Comparison of ENCODE assay signal across 8 mouse cellular contexts in the genomic region with DNA sequence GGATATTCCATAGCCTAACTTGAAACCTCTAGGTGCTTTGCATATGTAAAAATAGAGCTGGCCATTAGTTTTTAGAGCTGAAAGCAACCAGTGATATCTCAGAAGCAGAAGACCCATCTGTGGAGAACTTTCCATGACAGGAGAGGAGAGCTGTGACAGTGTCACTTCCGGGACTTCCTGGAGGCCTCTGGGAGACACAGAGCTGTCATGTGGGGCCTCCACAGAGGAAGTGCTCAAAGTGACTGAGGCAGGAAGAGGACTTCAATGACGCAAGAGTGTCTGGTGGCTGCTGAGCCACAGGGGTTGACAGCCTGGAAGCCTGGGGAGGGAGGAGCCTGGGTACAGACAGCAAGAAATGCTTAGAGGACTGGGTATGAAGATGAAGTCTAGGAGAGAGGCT. TPM values are rescaled to one million over a fixed set of nuclear protein-coding genes. Genes with fewer than 3 reads are reported as not detected.
DNase-seq lines count a peak whose midpoint lies in the region; ATAC-seq and TF ChIP-seq lines count a peak whose summit lies in the region.

No protein-coding gene starts in this region.

- no peak for TF ChIP-seq POLR2A in cerebellum, adult 2 months (IDR thresholded peaks at IDR 0.05; ENCODE audit: borderline replicate concordance, insufficient read depth, low read length)

- DNase-seq in layer of hippocampus, adult 9-11 months, result peak; percentile 85
- no peak for DNase-seq in layer of hippocampus, postnatal 25 days (ENCODE audit: extremely low spot score in 1 of 2, low spot score in 1 of 2)
- peak; percentile 42 for DNase-seq in heart, postnatal 0 days (ENCODE audit: low spot score)
- peak; percentile 59 to 73 for DNase-seq in spleen, postnatal 4 days (ENCODE audit: low spot score in 2 of 2)
- DNase-seq in hindbrain, embryonic 11.5 days (ENCODE audit: low spot score), result no peak
- no peak for DNase-seq in cerebellum, adult 2 months
- no peak for DNase-seq in frontal cortex, postnatal 14 days (ENCODE audit: low spot score in 2 of 2)

- H3K27me3 ChIP-seq in heart, postnatal 0 days (ENCODE audit: control insufficient read depth, insufficient read depth, low read length), result no peaks in the 10 kb centered on the region
- no peaks in the 10 kb centered on the region for H3K27me3 ChIP-seq in liver, embryonic 16.5 days (ENCODE audit: control insufficient read depth, insufficient read depth, low read depth, low read length)
- H3K27me3 ChIP-seq in hindbrain, embryonic 11.5 days (ENCODE audit: control insufficient read depth, insufficient read depth, low read length), result no peaks in the 10 kb centered on the region
- no peaks in the 10 kb centered on the region; the same call in 1 of the 2 replicates for H3K27me3 ChIP-seq in cerebellum, adult 2 months (ENCODE audit: control insufficient read depth, insufficient read depth, low read length)

- no peak overlapping the region for H3K4me2 ChIP-seq in heart, postnatal 0 days (ENCODE audit: low read depth, low read length)
- peak overlapping the region; percentile 30 for H3K4me2 ChIP-seq in liver, embryonic 16.5 days (ENCODE audit: low read depth, low read length)
- H3K4me2 ChIP-seq in hindbrain, embryonic 11.5 days (replicated peaks; ENCODE audit: low read depth, low read length), result no peak overlapping the region

- H3K9ac ChIP-seq in heart, postnatal 0 days (replicated peaks; ENCODE audit: low read depth, low read length), result no peak overlapping the region
- H3K9ac ChIP-seq in liver, embryonic 16.5 days (ENCODE audit: low read depth, low read length), result peak overlapping the region; percentile 18; the same call in 1 of the 2 replicates
- H3K9ac ChIP-seq in hindbrain, embryonic 11.5 days (ENCODE audit: low read depth, low read length), result no peak overlapping the region

- H3K9me3 ChIP-seq in heart, postnatal 0 days (replicated peaks; ENCODE audit: control insufficient read depth, low read length), result no peaks in the 10 kb centered on the region
- no peaks in the 10 kb centered on the region for H3K9me3 ChIP-seq in liver, embryonic 16.5 days (replicated peaks; ENCODE audit: control insufficient read depth, low read length)
- no peaks in the 10 kb centered on the region for H3K9me3 ChIP-seq in hindbrain, embryonic 11.5 days (ENCODE audit: control insufficient read depth, low read length)

- no peaks in the 10 kb centered on the region for H3K36me3 ChIP-seq in heart, postnatal 0 days (replicated peaks; ENCODE audit: control insufficient read depth, insufficient read depth, low read length)
- H3K36me3 ChIP-seq in liver, embryonic 16.5 days (ENCODE audit: control insufficient read depth, insufficient read depth), result no peaks in the 10 kb centered on the region
- H3K36me3 ChIP-seq in hindbrain, embryonic 11.5 days (ENCODE audit: control insufficient read depth, insufficient read depth, low read length), result no peaks in the 10 kb centered on the region

- H3K27ac ChIP-seq in heart, postnatal 0 days (ENCODE audit: low read depth), result no peak overlapping the region
- peak overlapping the region; percentile 69 for H3K27ac ChIP-seq in liver, embryonic 16.5 days (ENCODE audit: low read length)
- H3K27ac ChIP-seq in hindbrain, embryonic 11.5 days (ENCODE audit: low read depth, low read length), result no peak overlapping the region
- no peak overlapping the region for H3K27ac ChIP-seq in cerebellum, adult 2 months (ENCODE audit: insufficient read depth, low read length)

- no peak for TF ChIP-seq CTCF in heart, postnatal 0 days (IDR thresholded peaks at IDR 0.05; ENCODE audit: low read depth)
- TF ChIP-seq CTCF in cerebellum, adult 2 months (IDR thresholded peaks at IDR 0.05; ENCODE audit: borderline replicate concordance, insufficient read depth, low read depth, low read length), result no peak

- 28% methylated on average over 2 of the region's 2 CpGs for WGBS in heart, postnatal 0 days
- WGBS in liver, embryonic 16.5 days (ENCODE audit: insufficient replicate concordance), result 18% methylated on average over 2 of the region's 2 CpGs
- WGBS in hindbrain, embryonic 11.5 days, result 62% methylated on average over 2 of the region's 2 CpGs
- WGBS in cerebellum, adult 2 months, result 68% methylated on average over 2 of the region's 2 CpGs

- ATAC-seq in heart, postnatal 0 days (ENCODE audit: insufficient read depth, low read depth), result peak; percentile 69
- peak; percentile 69 for ATAC-seq in liver, embryonic 16.5 days (ENCODE audit: low read depth)
- no peak for ATAC-seq in hindbrain, embryonic 11.5 days (ENCODE audit: low FRiP score)

- TF ChIP-seq EP300 in heart, postnatal 0 days (IDR thresholded peaks at IDR 0.05; ENCODE audit: low read depth), result no peak

- H3K4me1 ChIP-seq in heart, postnatal 0 days (ENCODE audit: control insufficient read depth, insufficient read depth), result 0 out of 2 replicates have a peak, but pooled peaks cover 8% of the 10 kb centered on the region
- peaks cover 84% of the 10 kb centered on the region for H3K4me1 ChIP-seq in liver, embryonic 16.5 days (ENCODE audit: control insufficient read depth, low read depth, low read length)
- H3K4me1 ChIP-seq in hindbrain, embryonic 11.5 days (replicated peaks; ENCODE audit: control insufficient read depth, insufficient read depth, low read length), result no peaks in the 10 kb centered on the region
- peaks cover 5% of the 10 kb centered on the region for H3K4me1 ChIP-seq in cerebellum, adult 2 months (ENCODE audit: control insufficient read depth, insufficient read depth, low read length)

- no peak overlapping the region for H3K4me3 ChIP-seq in heart, postnatal 0 days (ENCODE audit: low read depth, low read length)
- no peak overlapping the region for H3K4me3 ChIP-seq in liver, embryonic 16.5 days (ENCODE audit: low read depth, low read length)
- H3K4me3 ChIP-seq in hindbrain, embryonic 11.5 days (ENCODE audit: low read depth, low read length), result no peak overlapping the region
- H3K4me3 ChIP-seq in cerebellum, adult 2 months (replicated peaks; ENCODE audit: insufficient read depth, low read depth, low read length), result no peak overlapping the region

RNA-seq across cellular contexts. Expression of gene Inpp5d, which starts 6.2 kb away (rescaled TPM):
- 10 to 100 TPM; 13.4 to 13.8 TPM for total RNA-seq in layer of hippocampus, postnatal 25 days (2021)
- total RNA-seq in heart, postnatal 0 days (2014; rRNA removed; ENCODE audit: low replicate concordance), result 9.9 and 66.4 TPM in 2 replicates
- polyA plus RNA-seq in heart, postnatal 0 days (2015; fragmentation: Nextera tagmentation; extraction: Ambion mirVana), result 3.2 and 5.0 TPM in 2 replicates
- polyA plus RNA-seq in liver, embryonic 16.5 days (2015; fragmentation: Nextera tagmentation; extraction: Ambion mirVana), result 12.6 and 14.2 TPM in 2 replicates
- 3.7 and 4.2 TPM in 2 replicates for polyA plus RNA-seq in hindbrain, embryonic 11.5 days (2014; fragmentation: Nextera tagmentation; extraction: Ambion mirVana)
- polyA plus RNA-seq in cerebellum, adult 2 months (2012; rRNA removed), result 4.7 and 5.6 TPM in 2 replicates

RNA-seq across cellular contexts. Expression of gene Ngef, which starts 52.7 kb away (rescaled TPM):
- 100 to 1,000 TPM in 1 of 2 experiments, 10 to 100 TPM in 1; 99.8 to 100 TPM for total RNA-seq in layer of hippocampus, postnatal 25 days (2021)
- not detected in 2 replicates for total RNA-seq in heart, postnatal 0 days (2014; rRNA removed; ENCODE audit: low replicate concordance)
- 0.05 and 0.26 TPM in 2 replicates for polyA plus RNA-seq in heart, postnatal 0 days (2015; fragmentation: Nextera tagmentation; extraction: Ambion mirVana)
- 8.6 and 10.3 TPM in 2 replicates for polyA plus RNA-seq in liver, embryonic 16.5 days (2015; fragmentation: Nextera tagmentation; extraction: Ambion mirVana)
- 2.3 and 2.9 TPM in 2 replicates for polyA plus RNA-seq in hindbrain, embryonic 11.5 days (2014; fragmentation: Nextera tagmentation; extraction: Ambion mirVana)
- polyA plus RNA-seq in cerebellum, adult 2 months (2012; rRNA removed), result 21.8 and 25.5 TPM in 2 replicates

Comparison
In these comparisons a context has a peak if more than half of its experiments do, and no peak if none do; other contexts are left out.
1. DNase-seq: peak in layer of hippocampus, adult 9-11 months (single experiment), heart, postnatal 0 days (single experiment) and spleen, postnatal 4 days (2 of 2); none in layer of hippocampus, postnatal 25 days (0 of 2), hindbrain, embryonic 11.5 days (single experiment), cerebellum, adult 2 months (0 of 2) and frontal cortex, postnatal 14 days (0 of 2).